In genomic region chr9:50000497-50001404, GRCm38 (mm10) we compare ENCODE assay signal across 10 mouse cellular contexts.
DNase-seq lines count a peak whose midpoint lies in the region; ATAC-seq lines count a peak whose summit lies in the region.
"Had no signal": no experiment of that assay in that cellular context is flagged by ENCODE, and none has a peak within 500 bp of the region (broad histone marks: within the 10 kb centered on the region; RNA-seq: fewer than 3 reads in every experiment).

No protein-coding gene starts in this region.

- no peaks in the 10 kb centered on the region for H3K27me3 ChIP-seq in midbrain, embryonic 10.5 days (ENCODE audit: low read depth, poor library complexity, severe bottlenecking)
- no peaks in the 10 kb centered on the region for H3K27me3 ChIP-seq in midbrain, embryonic 15.5 days (replicated peaks)
- no peaks in the 10 kb centered on the region for H3K27me3 ChIP-seq in hindbrain, embryonic 15.5 days
- H3K27me3 ChIP-seq: forebrain, embryonic 12.5 days had no signal

- ATAC-seq in midbrain, embryonic 15.5 days (replicated peaks), result no peak
- ATAC-seq in hindbrain, embryonic 15.5 days (ENCODE audit: low FRiP score, low read depth), result peak; percentile 34; the same call in 1 of the 2 replicates

- WGBS in midbrain, embryonic 10.5 days, result 85% methylated on average over 13 of the region's 13 CpGs
- 59% methylated on average over 13 of the region's 13 CpGs for WGBS in midbrain, embryonic 15.5 days
- 47% methylated on average over 13 of the region's 13 CpGs for WGBS in hindbrain, embryonic 15.5 days

- peaks cover 8% of the 10 kb centered on the region for H3K9me3 ChIP-seq in midbrain, embryonic 10.5 days (replicated peaks)
- no peaks in the 10 kb centered on the region for H3K9me3 ChIP-seq in midbrain, embryonic 15.5 days
- no peaks in the 10 kb centered on the region for H3K9me3 ChIP-seq in hindbrain, embryonic 15.5 days

- H3K9ac ChIP-seq in midbrain, embryonic 15.5 days, result no peak overlapping the region
- no peak overlapping the region for H3K9ac ChIP-seq in hindbrain, embryonic 15.5 days
- H3K9ac ChIP-seq: forebrain, embryonic 12.5 days; liver, embryonic 14.5 days had no signal

- no peaks in the 10 kb centered on the region for H3K36me3 ChIP-seq in midbrain, embryonic 10.5 days
- no peaks in the 10 kb centered on the region for H3K36me3 ChIP-seq in midbrain, embryonic 15.5 days (replicated peaks)
- H3K36me3 ChIP-seq in hindbrain, embryonic 15.5 days, result no peaks in the 10 kb centered on the region
- H3K36me3 ChIP-seq: forebrain, embryonic 12.5 days had no signal

- H3K27ac ChIP-seq in midbrain, embryonic 10.5 days (replicated peaks), result peak overlapping the region; percentile 42; the same call in 1 of the 2 replicates
- no peak overlapping the region for H3K27ac ChIP-seq in midbrain, embryonic 15.5 days
- H3K27ac ChIP-seq in hindbrain, embryonic 15.5 days (replicated peaks), result 0 out of 2 replicates have a peak overlapping the region, but pooled peaks have one; percentile 25
- H3K27ac ChIP-seq: forebrain, embryonic 12.5 days; liver, embryonic 14.5 days had no signal

- H3K4me2 ChIP-seq in midbrain, embryonic 15.5 days, result no peak overlapping the region
- no peak overlapping the region for H3K4me2 ChIP-seq in hindbrain, embryonic 15.5 days
- H3K4me2 ChIP-seq: forebrain, embryonic 12.5 days had no signal

- H3K4me1 ChIP-seq in midbrain, embryonic 10.5 days, result peaks cover 17% of the 10 kb centered on the region
- peaks cover 6% of the 10 kb centered on the region; the same call in 1 of the 2 replicates for H3K4me1 ChIP-seq in midbrain, embryonic 15.5 days
- peaks cover 10% of the 10 kb centered on the region for H3K4me1 ChIP-seq in hindbrain, embryonic 15.5 days (replicated peaks)

- H3K4me3 ChIP-seq in midbrain, embryonic 10.5 days, result no peak overlapping the region
- no peak overlapping the region for H3K4me3 ChIP-seq in midbrain, embryonic 15.5 days
- H3K4me3 ChIP-seq in hindbrain, embryonic 15.5 days, result no peak overlapping the region
- H3K4me3 ChIP-seq: forebrain, embryonic 12.5 days had no signal

- peak; percentile 70 for DNase-seq in adrenal gland, adult 2 months
- DNase-seq in adrenal gland, postnatal 4 days (ENCODE audit: low spot score in 2 of 2), result no peak
- DNase-seq in midbrain, embryonic 10.5 days (ENCODE audit: low spot score), result no peak
- peak; percentile 23 for DNase-seq in skeletal muscle tissue, adult 2 months (ENCODE audit: low read depth, low spot score)
- DNase-seq in layer of hippocampus, adult 9-10 months (ENCODE audit: low spot score), result no peak
- no peak for DNase-seq in left cerebral cortex, adult 11 months (ENCODE audit: low spot score)

Comparison
In these comparisons a context has a peak if more than half of its experiments do, and no peak if none do; other contexts are left out.
1. DNase-seq: peak in adrenal gland, adult 2 months (single experiment) and skeletal muscle tissue, adult 2 months (single experiment); none in adrenal gland, postnatal 4 days (0 of 2), midbrain, embryonic 10.5 days (single experiment), layer of hippocampus, adult 9-10 months (single experiment) and left cerebral cortex, adult 11 months (single experiment).